Mouse (Mus musculus) spleen, postnatal 4 days (tissue): ENCODE data around the gene Lcn12.

ENCODE experiments used
- DNase-seq, 2 experiments: peaks; one replicate each; pipeline ENCODE4 v3.0.0; 2022; ENCODE audit warnings: low spot score in 2 of 2

The Lcn12 gene

DNA sequence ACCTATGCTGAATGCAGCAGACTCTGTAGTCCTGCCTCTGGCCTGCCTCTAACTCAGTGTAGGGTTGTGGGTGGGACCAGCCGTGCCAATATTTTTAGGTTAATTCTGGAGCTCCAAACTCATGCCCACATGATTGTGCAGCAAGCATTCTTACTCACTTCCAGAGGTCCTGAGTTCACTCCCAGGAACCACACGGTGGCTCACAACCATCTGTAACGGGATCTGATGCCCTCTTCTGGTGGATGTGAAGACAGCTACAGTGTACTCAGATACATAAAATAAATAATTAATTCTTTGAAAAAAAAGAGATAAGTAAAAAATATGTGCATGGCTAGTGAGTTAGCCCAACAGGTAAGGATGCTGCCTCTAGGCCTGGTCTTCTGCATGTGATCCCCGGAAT lies 2.8 kb upstream of the Lcn12 start:
- no peak for DNase-seq

DNA sequence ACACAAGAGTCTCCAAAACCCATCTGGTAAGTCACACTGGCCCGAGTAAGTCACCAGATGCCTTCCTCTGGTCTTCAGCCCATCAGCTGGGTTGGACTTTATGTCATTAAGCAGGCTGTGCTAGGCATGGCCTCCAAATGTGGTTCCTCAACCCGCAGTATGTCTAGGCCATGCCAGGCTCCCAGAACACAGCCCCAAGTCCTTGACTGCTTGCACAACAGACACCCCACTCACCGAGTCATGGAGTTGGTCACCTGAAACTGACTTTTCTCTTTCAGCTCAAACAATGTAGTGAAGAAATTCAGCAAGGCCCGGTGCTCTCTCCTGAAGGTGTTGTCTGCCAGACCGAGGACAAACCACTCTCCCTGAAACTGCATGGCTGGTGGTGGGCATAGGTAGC lies 723 bp downstream of the Lcn12 start:
- no peak for DNase-seq

DNA sequence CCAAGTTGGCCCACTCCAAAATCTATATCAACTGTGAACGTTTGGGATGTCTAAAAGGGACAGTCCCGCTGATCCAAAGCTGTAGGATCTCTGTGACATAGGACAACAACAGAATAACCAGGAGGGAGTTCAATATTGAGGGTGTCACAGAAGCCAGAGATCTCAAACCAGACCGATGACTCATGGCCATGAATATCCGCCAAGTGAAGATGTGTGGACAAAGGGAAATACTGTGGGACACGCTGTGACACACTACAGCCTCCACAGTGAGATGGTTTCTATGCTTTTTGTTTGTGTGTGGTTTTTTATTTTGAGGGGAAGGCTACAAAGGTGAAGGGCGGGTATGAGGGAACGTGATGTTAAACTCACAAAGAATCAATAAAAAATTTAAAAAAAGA lies 5.0 kb downstream of the Lcn12 start:
- DNase-seq = no peak

DNA sequence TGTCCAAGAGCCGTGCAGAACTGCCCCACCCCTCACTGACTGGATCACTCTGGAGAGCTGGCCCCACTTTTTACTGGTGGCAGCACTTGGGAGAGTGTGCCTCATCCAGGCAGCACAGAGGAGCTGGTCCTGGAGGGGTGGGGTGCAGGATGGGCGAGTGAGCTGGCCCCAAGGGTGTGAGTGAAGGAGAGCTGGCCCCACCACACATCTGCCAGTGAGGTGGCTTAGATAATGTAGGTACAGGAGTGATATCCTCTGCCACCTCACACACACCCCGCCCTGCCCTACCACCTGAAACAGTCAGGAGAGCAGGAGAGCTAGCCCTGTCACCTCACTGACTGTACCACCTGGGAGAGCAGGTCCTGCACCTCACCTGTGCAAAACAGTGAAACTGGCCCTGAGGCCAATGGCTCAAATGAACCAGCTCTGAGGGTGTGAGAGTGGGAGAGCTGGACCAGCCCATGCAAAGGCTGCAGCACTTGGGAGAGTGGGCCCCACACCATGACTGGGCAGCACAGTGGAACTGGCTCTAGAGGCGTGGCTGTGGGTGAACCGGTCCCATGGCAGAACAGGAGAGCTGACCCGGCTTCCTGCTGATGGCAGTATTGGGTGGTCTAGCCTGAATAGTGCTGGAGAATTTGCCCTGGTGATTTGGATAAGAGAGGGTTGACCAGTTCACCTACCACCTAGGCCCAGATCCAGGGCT lies 5.6 kb downstream of the Lcn12 start:
- no peak for DNase-seq

DNA sequence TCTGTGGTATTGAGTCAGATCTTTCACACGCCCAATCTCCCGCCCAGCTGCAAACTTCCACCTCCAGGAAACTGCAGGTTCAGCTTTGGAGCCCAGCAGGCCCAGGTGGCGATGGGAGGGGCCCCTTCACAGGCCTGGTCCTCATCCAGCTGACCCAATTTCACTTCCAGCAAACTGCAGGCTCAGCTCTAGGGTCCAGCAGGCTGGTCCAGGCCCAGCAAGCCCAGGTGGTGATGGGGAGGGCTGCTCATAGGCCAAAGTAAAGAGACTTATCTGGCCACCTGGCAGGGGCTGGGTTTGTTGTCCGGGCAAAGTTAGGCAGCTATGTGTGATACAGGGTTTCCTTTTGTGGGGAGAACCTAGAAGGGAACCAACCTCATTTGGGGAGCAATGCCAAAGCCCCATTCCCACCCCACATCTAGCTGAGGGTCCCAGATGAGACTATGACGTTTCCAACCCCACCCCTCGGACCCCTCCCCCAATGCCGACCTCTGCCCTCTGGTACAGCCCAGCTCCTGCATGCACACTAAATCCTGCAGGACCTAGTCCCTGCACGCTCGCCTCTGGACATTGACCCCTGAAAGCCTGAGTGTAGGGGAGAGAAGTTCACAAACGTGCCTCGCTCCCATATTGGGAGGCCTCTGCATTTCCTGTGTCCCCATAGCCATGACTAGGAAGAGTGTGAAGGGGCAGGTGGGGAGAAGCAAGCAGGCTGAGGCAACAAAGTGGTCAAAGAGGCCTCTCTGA lies 8.6 kb downstream of the Lcn12 start:
- DNase-seq = no peak

DNA sequence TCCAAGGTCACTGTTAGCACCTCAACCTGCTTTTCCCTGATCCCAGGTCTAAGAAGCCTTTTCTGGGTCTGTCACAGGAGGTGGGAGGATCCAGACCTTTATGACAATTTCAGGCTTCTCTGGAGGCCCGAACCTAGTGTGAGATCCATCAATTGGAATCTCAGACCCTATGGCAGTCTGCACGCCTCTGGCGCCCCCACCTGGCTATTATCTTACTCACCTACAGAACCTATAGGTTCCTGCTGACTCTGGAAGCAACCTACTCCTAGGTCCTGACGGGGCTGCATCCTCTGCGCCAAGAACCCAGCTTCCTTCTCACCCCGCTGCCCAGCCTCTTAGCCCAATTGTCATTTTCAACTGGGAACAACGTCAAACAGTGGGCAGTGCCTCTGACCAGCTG lies 10.7 kb downstream of the Lcn12 start:
- peak; percentile 60 to 77 for DNase-seq

DNA sequence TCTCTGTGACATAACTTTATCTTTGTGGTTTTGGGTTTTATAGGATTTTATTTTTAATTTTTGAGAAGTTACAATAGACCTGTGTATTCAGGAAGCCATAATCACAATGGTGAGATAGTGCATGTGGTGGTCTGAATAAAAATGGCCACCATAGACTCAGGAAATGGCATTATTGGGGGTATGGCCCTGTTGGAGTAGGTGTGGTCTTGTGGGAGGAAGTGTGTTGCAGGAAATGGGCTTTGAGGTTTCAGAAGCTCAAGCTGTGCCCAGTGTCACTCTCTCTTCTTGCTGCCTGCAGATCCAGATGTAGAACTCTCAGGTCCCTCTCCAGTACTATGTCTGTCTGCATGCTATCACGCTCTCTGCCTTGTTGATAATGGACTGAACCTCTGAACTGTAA lies 13.2 kb downstream of the Lcn12 start:
- no peak for DNase-seq

DNA sequence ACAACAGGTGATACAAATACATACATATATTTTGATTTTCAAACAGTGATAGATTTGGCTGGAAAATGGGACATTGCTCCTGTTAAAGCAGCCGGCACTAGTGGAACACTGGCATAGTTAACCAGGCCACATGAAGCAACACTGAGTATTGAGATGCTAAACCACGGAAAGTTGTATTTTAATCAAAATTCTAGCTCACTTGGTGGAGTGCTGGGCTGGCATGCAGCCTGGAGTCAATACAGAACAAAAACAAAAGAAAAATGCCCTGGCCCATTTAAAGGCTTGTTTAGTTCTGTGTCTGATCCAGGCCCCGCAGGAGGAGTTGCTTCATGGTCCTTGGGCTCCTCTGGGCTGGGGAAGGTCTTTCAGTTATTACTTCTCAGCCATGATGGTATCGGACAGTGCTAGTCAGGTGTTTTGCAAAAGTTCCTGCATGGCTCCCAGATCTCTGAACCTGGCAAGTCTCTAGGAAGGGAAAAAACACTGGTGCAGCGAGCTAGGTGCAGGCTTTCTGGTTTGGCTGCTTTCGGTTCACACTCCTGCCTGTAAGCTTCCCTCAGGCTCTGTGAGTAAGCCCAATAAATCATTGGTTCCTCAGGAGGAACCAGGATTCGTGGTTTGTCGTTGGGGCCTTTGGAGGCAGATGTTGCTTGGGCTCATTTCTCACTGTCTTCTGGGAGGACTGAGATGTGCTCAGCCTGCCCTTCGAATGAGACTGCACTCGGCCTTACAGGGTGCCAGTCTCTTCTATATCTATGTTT lies 14.0 kb downstream of the Lcn12 start:
- DNase-seq = no peak

DNA sequence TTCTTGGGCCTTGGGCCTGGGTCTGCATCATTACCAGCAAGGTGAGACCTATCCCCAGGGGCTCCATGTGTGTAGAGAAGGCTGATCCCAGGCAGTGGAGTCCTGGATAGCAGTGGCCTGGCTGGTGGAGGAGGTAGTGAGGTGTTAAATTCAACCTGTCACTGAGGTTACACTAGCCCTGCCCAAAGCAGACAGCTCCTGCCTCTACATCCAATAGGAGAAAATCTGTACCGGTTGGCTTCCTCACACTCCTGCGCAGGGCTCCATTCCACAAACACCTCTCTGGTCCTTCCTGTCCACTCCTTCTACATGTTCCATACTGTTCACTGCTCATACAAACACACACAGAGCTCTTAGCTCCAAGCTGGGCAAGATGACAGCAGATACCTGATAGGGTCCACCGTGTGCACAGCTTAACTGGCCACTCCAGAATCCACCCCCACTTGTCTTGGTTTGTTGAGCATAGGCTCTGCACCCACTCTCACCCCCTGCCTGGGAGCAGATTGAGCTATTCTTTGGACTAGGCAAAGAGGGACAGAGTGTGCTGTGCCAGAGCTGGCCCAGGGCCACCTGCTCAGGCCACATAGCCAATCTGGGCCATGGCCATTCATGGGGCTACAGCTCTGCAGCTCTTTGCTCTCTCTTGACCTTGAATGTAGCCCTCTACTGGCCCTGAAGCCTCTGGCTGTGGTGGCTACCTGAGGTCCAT lies 15.6 kb downstream of the Lcn12 start:
- no peak for DNase-seq

DNA sequence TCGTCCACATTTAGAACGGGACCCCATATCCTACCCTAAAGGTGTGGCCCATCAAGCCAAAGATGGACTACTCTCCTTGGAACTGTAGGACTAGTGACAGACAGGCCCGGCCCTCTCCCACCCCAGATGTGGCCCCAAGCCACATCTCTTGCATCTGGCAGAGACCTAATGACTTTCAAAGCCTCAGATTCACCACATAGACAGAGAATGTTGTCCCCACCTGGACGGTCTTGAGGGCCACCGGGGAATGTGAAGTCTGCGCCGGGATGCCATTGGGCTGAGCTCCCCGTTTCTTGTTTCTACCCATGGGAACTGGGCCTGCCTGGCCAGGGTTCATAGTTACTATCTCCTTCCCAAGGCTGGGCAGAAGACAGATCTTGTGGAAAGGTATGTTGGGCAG lies 16.2 kb downstream of the Lcn12 start:
- DNase-seq = no peak

DNA sequence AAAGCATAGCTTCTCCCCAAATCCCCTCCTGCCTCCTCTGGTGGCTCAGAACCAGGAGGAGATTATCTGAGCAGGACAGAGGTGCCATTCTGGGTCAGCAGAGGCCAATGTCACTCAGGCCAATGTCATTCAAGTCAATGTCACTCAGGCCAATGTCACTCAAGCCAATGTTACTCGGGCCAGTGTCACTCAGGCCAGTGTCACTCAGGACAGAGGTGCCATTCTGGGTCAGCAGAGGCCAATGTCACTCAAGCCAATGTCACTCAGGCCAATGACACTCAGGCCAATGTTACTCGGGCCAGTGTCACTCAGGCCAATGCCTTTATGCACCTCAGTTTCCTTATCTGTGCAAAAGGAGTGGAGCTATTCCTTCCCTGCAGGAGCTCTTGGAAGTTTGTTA lies 21.2 kb downstream of the Lcn12 start:
- no peak for DNase-seq

DNA sequence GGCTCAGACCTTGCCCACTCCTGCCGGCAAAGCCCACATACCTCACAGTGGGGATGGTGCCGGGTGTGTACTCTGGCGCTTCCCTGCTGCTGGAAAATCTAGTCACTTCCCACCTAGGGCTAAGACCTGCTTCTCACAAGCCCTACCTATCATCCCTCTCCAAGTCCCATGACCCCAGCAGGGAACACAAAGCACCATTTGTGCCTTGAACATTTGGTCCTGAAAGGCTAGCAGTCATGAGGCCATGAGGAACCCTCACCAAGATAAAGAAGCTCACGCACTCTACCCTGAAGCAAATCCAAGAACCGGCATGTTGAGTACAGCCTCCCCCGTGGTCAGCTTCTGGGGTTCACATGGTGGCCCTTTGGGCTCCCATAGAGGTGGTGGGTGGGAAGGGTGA lies 23.7 kb downstream of the Lcn12 start, which contains the start of gene Ptgds:
Ptgds (minus strand) TSS at position 78 of the 400 bp plus-strand sequence.
- DNase-seq = no peak

DNA sequence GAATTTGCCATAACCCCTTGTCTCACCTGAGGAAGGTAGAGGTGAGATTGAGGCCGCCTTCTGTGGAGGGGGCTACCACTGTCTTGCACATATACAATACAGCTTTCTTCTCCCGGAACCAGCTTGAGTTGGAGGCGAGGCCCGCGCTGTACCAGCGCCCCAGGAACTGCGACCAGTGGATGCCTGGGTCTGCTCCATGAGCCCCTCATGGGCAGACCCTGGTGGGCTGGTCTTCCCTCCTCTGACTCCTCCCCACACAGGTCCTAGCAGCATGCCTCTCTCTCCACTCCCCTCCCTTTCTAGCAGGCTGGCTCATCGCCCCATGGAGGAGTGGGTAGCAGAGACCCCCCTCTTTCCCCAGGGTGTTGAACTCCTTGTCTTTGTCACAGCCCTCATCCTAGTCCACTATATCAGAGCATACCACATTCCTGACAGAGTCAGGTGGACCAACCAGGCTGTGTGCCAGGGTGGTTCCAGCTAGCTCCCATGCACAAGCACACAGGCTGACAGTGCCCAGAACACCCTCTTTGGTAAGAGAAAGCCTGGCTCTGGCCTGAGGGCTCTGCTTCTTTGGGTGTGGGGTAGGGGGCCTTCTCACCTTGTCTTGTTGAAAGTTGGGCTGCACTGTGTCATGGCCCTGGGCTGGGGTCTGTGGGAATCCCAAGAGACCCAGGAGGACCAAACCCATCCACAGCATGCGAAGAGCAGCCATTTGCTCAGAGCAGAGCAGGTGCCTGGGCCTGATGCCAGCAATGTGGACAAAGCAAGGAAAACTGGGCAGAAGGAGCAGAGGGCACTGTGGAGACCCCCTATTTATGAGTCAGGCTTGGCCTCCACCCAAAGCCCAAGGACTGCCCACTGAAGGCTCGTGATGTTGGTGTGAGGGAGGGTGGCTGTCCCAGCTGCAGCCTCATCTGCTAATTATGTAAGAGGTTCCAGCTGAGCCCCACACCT lies 24.5 kb downstream of the Lcn12 start:
- no peak for DNase-seq

DNA sequence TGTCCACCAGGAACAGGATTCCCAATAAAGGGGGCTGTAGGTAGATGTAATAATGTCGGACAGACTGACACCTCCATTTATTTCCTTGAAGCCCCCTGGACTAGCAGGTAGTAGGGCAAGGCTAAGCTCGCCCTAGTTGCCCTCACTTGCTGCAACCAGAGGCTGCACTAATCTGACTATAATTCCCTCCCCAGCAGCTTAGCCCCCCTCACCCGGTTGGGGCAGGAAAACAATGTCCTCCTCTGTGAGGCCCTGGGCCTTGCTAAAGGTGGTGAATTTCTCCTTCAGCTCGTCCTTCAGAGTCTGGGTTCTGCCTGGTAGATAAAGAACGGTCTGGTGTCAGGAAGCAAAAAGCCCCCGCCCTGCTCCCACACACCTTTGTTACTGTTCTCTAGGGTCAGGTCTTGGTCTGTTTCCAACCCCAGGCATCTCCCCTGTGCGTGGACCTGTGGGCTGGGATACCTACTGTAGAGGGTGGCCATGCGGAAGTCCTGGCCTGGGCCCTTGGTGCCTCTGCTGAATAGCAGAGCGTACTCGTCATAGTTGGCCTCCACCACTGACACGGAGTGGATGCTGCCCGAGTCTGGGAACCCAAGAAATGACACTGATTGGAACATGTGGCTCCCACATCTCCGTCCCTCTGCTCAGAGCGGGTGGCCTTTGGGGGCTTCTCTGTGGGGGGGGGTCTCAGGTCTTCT lies 26.0 kb downstream of the Lcn12 start:
- DNase-seq = no peak

DNA sequence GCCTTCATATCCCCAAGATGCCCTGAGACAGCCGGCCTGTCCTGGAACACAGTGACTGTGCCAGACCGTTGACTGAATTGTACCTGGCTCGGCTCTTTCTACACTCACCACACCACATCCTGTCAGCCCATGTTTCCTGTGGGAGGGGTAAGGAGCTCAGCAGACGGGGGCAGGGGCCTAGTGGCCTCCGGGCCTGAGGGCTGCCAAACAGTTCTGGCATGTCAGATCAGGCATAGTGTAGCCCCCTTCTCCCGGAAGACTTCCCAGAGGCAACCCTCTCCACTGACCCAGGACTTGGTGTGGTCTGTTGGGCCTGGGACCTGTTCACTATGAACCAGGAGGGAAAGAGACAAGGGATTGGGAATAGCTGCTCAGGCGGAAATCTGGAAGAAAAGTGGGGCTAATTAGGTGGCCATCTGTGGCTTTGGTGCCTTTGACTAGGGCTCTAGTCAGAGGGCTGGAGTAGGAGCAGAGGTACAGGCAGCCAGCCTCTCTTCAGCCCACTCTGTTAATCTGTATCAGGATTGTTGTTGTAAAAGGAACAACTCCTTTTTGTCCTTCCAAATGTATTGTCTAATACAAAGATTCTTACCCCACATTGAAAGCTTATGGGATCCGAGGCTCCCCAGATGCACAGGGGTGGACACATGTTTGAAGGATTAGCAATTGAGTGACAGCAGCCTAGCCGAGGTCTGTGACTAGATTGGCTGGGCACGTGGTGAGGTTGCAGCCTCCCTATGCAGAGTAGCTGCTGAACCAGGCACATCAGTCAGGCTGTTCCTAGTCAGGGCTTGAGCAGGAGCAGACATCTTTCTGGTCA lies 27.7 kb downstream of the Lcn12 start:
- peak; percentile 58 to 75 for DNase-seq

DNA sequence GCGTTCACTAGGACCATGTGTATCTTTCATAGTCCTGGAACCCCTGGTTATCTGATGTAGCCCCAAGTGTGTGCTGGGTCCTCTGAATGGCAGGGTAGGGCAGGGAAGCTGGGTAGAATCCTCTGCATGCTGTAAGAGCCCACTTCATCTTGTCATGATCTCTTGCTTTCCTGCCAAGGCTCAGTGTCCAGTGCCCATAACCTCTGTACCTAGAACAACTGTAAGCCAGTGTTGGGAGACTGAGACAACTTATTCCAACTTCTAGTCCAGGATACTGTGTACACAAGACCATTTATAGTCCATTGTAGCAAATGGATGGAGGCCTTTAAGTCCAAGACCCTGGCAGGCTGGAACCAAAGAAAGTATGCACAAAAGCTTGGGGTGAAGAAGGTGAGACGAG lies 28.5 kb downstream of the Lcn12 start:
- no peak for DNase-seq

DNA sequence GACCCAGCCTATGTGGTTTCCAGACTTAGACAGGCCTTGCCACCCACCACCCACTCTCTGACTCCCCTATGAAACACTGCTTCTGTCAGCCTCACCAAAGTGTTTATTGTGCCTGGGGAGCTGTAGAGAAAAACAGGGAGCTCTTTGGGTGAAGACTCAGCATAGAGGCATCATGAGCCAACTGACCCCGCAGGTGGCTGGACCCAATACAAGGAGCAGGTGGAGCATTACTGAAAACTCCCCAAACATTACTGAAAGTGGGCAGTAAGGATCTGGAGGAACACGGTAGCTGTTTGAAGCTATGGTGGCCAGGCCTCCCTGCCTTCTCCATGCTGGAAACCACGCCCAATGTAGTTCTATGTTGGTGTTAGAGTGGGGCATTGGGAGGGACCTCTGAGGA lies 30.1 kb downstream of the Lcn12 start:
- no peak for DNase-seq

DNA sequence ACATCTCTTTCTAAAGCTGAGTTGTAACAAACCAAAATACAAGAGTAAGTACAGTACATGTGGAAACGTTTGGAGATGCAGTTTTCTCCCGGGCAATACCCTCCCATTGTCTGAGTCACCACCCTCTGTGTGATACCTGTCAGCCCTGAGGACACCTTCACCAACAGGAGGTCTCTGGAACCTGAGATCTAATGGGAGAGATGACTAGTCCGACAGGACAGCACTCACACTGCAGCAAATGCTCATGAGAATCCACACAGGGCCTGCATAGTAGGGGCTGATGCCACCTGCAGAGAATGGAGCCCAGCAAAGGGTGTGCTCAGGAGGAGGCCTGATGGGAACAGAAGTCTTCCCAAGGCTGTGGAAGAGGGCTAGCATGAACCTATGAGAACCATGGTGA lies 32.3 kb downstream of the Lcn12 start:
- no peak for DNase-seq

DNA sequence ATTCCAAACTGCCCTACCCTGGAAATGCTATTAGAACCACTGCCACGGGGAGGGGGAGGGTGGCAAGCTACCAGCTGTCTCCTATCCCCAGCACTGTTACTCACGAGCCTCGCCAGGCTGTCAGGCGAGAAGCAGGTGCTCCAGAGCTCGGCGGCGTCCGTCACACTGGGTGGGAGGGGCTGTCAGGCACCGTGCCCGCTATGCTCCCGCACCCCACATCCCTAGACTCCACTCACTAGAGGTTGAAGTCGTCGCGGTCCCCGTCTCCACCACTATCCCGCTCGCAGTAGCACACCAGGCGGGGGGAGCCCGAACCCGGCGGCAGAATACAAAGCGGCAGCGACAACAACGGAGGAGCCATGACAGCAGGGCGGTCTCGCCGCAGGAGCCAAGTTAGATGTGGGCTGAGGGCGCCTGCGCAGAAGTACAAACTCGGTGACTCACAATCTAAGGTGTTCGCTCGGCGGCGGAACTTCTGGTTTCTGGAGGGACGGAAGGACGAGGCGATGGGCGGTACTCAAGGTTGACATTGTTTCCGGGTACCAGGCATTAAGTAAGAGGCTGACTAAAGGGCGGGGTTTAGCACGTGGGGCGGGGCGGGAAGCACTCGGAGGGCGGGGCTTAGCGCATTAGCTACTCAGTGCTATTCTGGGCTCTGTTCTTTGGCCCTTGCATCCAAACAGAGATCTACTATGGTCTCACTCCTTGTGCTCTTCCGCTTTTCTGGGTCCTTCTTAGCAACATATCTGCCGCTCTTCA lies 33.0 kb downstream of the Lcn12 start, which contains the start of gene Paxx:
Paxx (minus strand) TSS at position 544 of the 759 bp plus-strand sequence.
- peak; percentile 90 to 92 for DNase-seq
